Mouse (Mus musculus): ENCODE data around the gene Rpl41. TPM values are rescaled to one million over a fixed set of nuclear protein-coding genes. Genes with fewer than 3 reads are reported as not detected.
"Not testable (repeated sequence)": the region's sequence is repeated elsewhere in the genome, so short reads cannot be mapped to it uniquely, and the experiment has no call there.

Rpl41 gene
- polyA plus RNA-seq, 1 experiment from 2014 or later = 2,664 TPM

- Histone ChIP-seq H3K4me2 (no peak overlapping the region), H3K27ac (ENCODE audit: low read depth, low read length) (no peak overlapping the region), H3K27me3 (ENCODE audit: control insufficient read depth, insufficient read depth, low read length) (peaks cover under 1% of the 10 kb centered on the region; the same call in 1 of the 2 replicates), H3K36me3 (ENCODE audit: control insufficient read depth, insufficient read depth, low read length) (no peaks in the 10 kb centered on the region; the same call in 1 of the 2 replicates), H3K4me3 (ENCODE audit: low read depth, low read length) (no peak overlapping the region), H3K9me3 (replicated peaks; ENCODE audit: control insufficient read depth, low read length) (no peaks in the 10 kb centered on the region), H3K9ac (ENCODE audit: low read depth, low read length) (no peak overlapping the region), H3K4me1 (ENCODE audit: control insufficient read depth, insufficient read depth, low read length) (no peaks in the 10 kb centered on the region)
- 84% methylated on average over 9 of the region's 9 CpGs for WGBS (ENCODE audit: insufficient replicate concordance)
- no peak for ATAC-seq (replicated peaks; ENCODE audit: insufficient number of reproducible peaks, low FRiP score, low TSS enrichment)
Observed at GRCm38 (mm10) chr10:128511189-128511588, 37.9 kb downstream of the Rpl41 start.

- Histone ChIP-seq H3K36me3 (ENCODE audit: control insufficient read depth, insufficient read depth, low read length) (no peaks in the 10 kb centered on the region; the same call in 1 of the 2 replicates), H3K4me1 (ENCODE audit: control insufficient read depth, insufficient read depth, low read length) (no peaks in the 10 kb centered on the region), H3K27me3 (ENCODE audit: control insufficient read depth, insufficient read depth, low read length) (no peaks in the 10 kb centered on the region), H3K27ac (ENCODE audit: low read depth, low read length) (no peak overlapping the region), H3K4me2 (no peak overlapping the region), H3K4me3 (ENCODE audit: low read depth, low read length) (no peak overlapping the region), H3K9ac (ENCODE audit: low read depth, low read length) (no peak overlapping the region), H3K9me3 (replicated peaks; ENCODE audit: control insufficient read depth, low read length) (no peaks in the 10 kb centered on the region)
- WGBS (ENCODE audit: insufficient replicate concordance) = 79% methylated on average over 11 of the region's 11 CpGs
- ATAC-seq (replicated peaks; ENCODE audit: insufficient number of reproducible peaks, low FRiP score, low TSS enrichment) = no peak
Observed at GRCm38 (mm10) chr10:128510301-128510700, 38.8 kb downstream of the Rpl41 start.

- no peak for ATAC-seq (replicated peaks; ENCODE audit: insufficient number of reproducible peaks, low FRiP score, low TSS enrichment)
- H3K4me1 ChIP-seq (ENCODE audit: control insufficient read depth, insufficient read depth, low read length) = no peaks in the 10 kb centered on the region
- no peak overlapping the region for H3K4me2 ChIP-seq
- H3K9ac ChIP-seq (ENCODE audit: low read depth, low read length) = no peak overlapping the region
- H3K9me3 ChIP-seq (replicated peaks; ENCODE audit: control insufficient read depth, low read length) = no peaks in the 10 kb centered on the region
- no peaks in the 10 kb centered on the region for H3K27me3 ChIP-seq (ENCODE audit: control insufficient read depth, insufficient read depth, low read length)
- H3K4me3 ChIP-seq (ENCODE audit: low read depth, low read length) = no peak overlapping the region
- H3K27ac ChIP-seq (ENCODE audit: low read depth, low read length) = no peak overlapping the region
- 71% methylated on average over 4 of the region's 4 CpGs for WGBS (ENCODE audit: insufficient replicate concordance)
- no peaks in the 10 kb centered on the region; the same call in 1 of the 2 replicates for H3K36me3 ChIP-seq (ENCODE audit: control insufficient read depth, insufficient read depth, low read length)
Observed at GRCm38 (mm10) chr10:128509831-128510230, 39.3 kb downstream of the Rpl41 start.

GRCm38 (mm10) chr10:128509203-128509602 lies 39.9 kb downstream of the Rpl41 start:
- Histone ChIP-seq H3K27ac (ENCODE audit: low read depth, low read length) (no peak overlapping the region), H3K27me3 (ENCODE audit: control insufficient read depth, insufficient read depth, low read length) (no peaks in the 10 kb centered on the region), H3K4me3 (ENCODE audit: low read depth, low read length) (no peak overlapping the region), H3K4me2 (no peak overlapping the region), H3K4me1 (ENCODE audit: control insufficient read depth, insufficient read depth, low read length) (no peaks in the 10 kb centered on the region), H3K9me3 (replicated peaks; ENCODE audit: control insufficient read depth, low read length) (no peaks in the 10 kb centered on the region), H3K9ac (ENCODE audit: low read depth, low read length) (no peak overlapping the region), H3K36me3 (ENCODE audit: control insufficient read depth, insufficient read depth, low read length) (no peaks in the 10 kb centered on the region; the same call in 1 of the 2 replicates)
- ATAC-seq (replicated peaks; ENCODE audit: insufficient number of reproducible peaks, low FRiP score, low TSS enrichment) = no peak
- 86% methylated on average over 9 of the region's 9 CpGs for WGBS (ENCODE audit: insufficient replicate concordance)

GRCm38 (mm10) chr10:128508260-128508659 lies 40.8 kb downstream of the Rpl41 start:
- H3K36me3 ChIP-seq (ENCODE audit: control insufficient read depth, insufficient read depth, low read length) = no peaks in the 10 kb centered on the region; the same call in 1 of the 2 replicates
- no peaks in the 10 kb centered on the region for H3K9me3 ChIP-seq (replicated peaks; ENCODE audit: control insufficient read depth, low read length)
- H3K4me1 ChIP-seq (ENCODE audit: control insufficient read depth, insufficient read depth, low read length) = peaks cover 3% of the 10 kb centered on the region
- H3K4me3 ChIP-seq (ENCODE audit: low read depth, low read length) = no peak overlapping the region
- no peak overlapping the region for H3K27ac ChIP-seq (ENCODE audit: low read depth, low read length)
- no peak overlapping the region for H3K9ac ChIP-seq (ENCODE audit: low read depth, low read length)
- ATAC-seq (replicated peaks; ENCODE audit: insufficient number of reproducible peaks, low FRiP score, low TSS enrichment) = no peak
- no peaks in the 10 kb centered on the region for H3K27me3 ChIP-seq (ENCODE audit: control insufficient read depth, insufficient read depth, low read length)
- H3K4me2 ChIP-seq = no peak overlapping the region
- whole genome bisulfite sequencing (ENCODE audit: insufficient replicate concordance) = 79% methylated on average over 9 of the region's 9 CpGs

- no peak overlapping the region for H3K4me3 ChIP-seq (ENCODE audit: low read depth, low read length)
- ATAC-seq (replicated peaks; ENCODE audit: insufficient number of reproducible peaks, low FRiP score, low TSS enrichment) = no peak
- 91% methylated on average over 14 of the region's 14 CpGs for WGBS (ENCODE audit: insufficient replicate concordance)
Observed at GRCm38 (mm10) chr10:128505974-128506373, 43.1 kb downstream of the Rpl41 start.

GRCm38 (mm10) chr10:128505371-128505667 lies 43.8 kb downstream of the Rpl41 start:
- not testable (repeated sequence) for H3K9me3 ChIP-seq (replicated peaks; ENCODE audit: control insufficient read depth, low read length); H3K4me3 ChIP-seq (ENCODE audit: low read depth, low read length); H3K27ac ChIP-seq (ENCODE audit: low read depth, low read length); H3K9ac ChIP-seq (ENCODE audit: low read depth, low read length); H3K36me3 ChIP-seq (ENCODE audit: control insufficient read depth, insufficient read depth, low read length); ATAC-seq (replicated peaks; ENCODE audit: insufficient number of reproducible peaks, low FRiP score, low TSS enrichment); H3K4me2 ChIP-seq; H3K27me3 ChIP-seq (ENCODE audit: control insufficient read depth, insufficient read depth, low read length); H3K4me1 ChIP-seq (ENCODE audit: control insufficient read depth, insufficient read depth, low read length)
- 84% methylated on average over 5 of the region's 5 CpGs for WGBS (ENCODE audit: insufficient replicate concordance)

More at GRCm38 (mm10) chr10:128505974-128506373, 43.1 kb downstream of the Rpl41 start:
- no peak overlapping the region for H3K9ac ChIP-seq (ENCODE audit: low read depth, low read length)
- H3K4me2 ChIP-seq = no peak overlapping the region
- H3K27ac ChIP-seq (ENCODE audit: low read depth, low read length) = no peak overlapping the region
- peaks cover 3% of the 10 kb centered on the region for H3K4me1 ChIP-seq (ENCODE audit: control insufficient read depth, insufficient read depth, low read length)
- no peaks in the 10 kb centered on the region for H3K27me3 ChIP-seq (ENCODE audit: control insufficient read depth, insufficient read depth, low read length)
- no peaks in the 10 kb centered on the region for H3K9me3 ChIP-seq (replicated peaks; ENCODE audit: control insufficient read depth, low read length)
- H3K36me3 ChIP-seq (ENCODE audit: control insufficient read depth, insufficient read depth, low read length) = no peaks in the 10 kb centered on the region; the same call in 1 of the 2 replicates

GRCm38 (mm10) chr10:128504641-128505370 lies 44.3 kb downstream of the Rpl41 start:
- Histone ChIP-seq H3K4me3 (ENCODE audit: low read depth, low read length) (no peak overlapping the region), H3K9ac (ENCODE audit: low read depth, low read length) (no peak overlapping the region), H3K4me1 (ENCODE audit: control insufficient read depth, insufficient read depth, low read length) (peaks cover 3% of the 10 kb centered on the region), H3K27me3 (ENCODE audit: control insufficient read depth, insufficient read depth, low read length) (no peaks in the 10 kb centered on the region), H3K36me3 (ENCODE audit: control insufficient read depth, insufficient read depth, low read length) (no peaks in the 10 kb centered on the region; the same call in 1 of the 2 replicates), H3K27ac (ENCODE audit: low read depth, low read length) (no peak overlapping the region), H3K4me2 (no peak overlapping the region), H3K9me3 (replicated peaks; ENCODE audit: control insufficient read depth, low read length) (no peaks in the 10 kb centered on the region)
- WGBS (ENCODE audit: insufficient replicate concordance) = 65% methylated on average over 9 of the region's 9 CpGs
- no peak for ATAC-seq (replicated peaks; ENCODE audit: insufficient number of reproducible peaks, low FRiP score, low TSS enrichment)

GRCm38 (mm10) chr10:128504012-128504411 lies 45.1 kb downstream of the Rpl41 start:
- Histone ChIP-seq H3K27ac (ENCODE audit: low read depth, low read length) (no peak overlapping the region), H3K9ac (ENCODE audit: low read depth, low read length) (no peak overlapping the region)
- 77% methylated on average over 3 of the region's 3 CpGs for WGBS (ENCODE audit: insufficient replicate concordance)

More at GRCm38 (mm10) chr10:128504012-128504411, 45.1 kb downstream of the Rpl41 start:
- Histone ChIP-seq H3K4me2 (no peak overlapping the region), H3K4me1 (ENCODE audit: control insufficient read depth, insufficient read depth, low read length) (peaks cover 3% of the 10 kb centered on the region), H3K36me3 (ENCODE audit: control insufficient read depth, insufficient read depth, low read length) (no peaks in the 10 kb centered on the region), H3K27me3 (ENCODE audit: control insufficient read depth, insufficient read depth, low read length) (no peaks in the 10 kb centered on the region), H3K4me3 (ENCODE audit: low read depth, low read length) (no peak overlapping the region), H3K9me3 (replicated peaks; ENCODE audit: control insufficient read depth, low read length) (no peaks in the 10 kb centered on the region)
- ATAC-seq (replicated peaks; ENCODE audit: insufficient number of reproducible peaks, low FRiP score, low TSS enrichment) = no peak

All from heart, embryonic 11.5 days (tissue).